Mouse (Mus musculus) MEL (cell line): Measurements from ENCODE around the gene Dnhd1. TPM values are rescaled to one million over a fixed set of nuclear protein-coding genes. Genes with fewer than 3 reads are reported as not detected.

Experiments
- DNase-seq: peaks from one replicate; pipeline ENCODE4 v3.0.0; 2011; ENCODE audit warnings: low read depth, low spot score
- H3K27ac ChIP-seq: 2 replicates; pipeline ENCODE4 v1.5.1; 2012; ENCODE audit warnings: low read depth, mild to moderate bottlenecking, control low read depth, low read length, moderate library complexity; ENCODE audit not compliant: control insufficient read depth
- H3K27me3 ChIP-seq, 2 experiments: fragments of 150-350 bp in 1 of 2; sonication (generic) in 1 of 2; 2 replicates each; pipeline ENCODE4 v1.6.1; 2012; ENCODE audit warnings: low read length in 2 of 2, mild to moderate bottlenecking in 2 of 2, improper control_type of control experiment in 1 of 2, moderate library complexity in 1 of 2; ENCODE audit not compliant: insufficient read depth in 2 of 2, control insufficient read depth in 1 of 2
- H3K36me3 ChIP-seq, 2 experiments: 2 replicates each; pipeline ENCODE4 v1.6.1; 2012 to 2014; ENCODE audit warnings: low read length in 2 of 2, improper control_type of control experiment in 1 of 2, inconsistent platforms in 1 of 2, mild to moderate bottlenecking in 1 of 2; ENCODE audit not compliant: insufficient read depth in 2 of 2, control insufficient read depth in 1 of 2
- H3K4me1 ChIP-seq, 2 experiments: fragments of 150-350 bp in 1 of 2; sonication (generic) in 1 of 2; 2 replicates each; pipeline ENCODE4 v1.6.1; 2012; ENCODE audit warnings: low read length in 2 of 2, improper control_type of control experiment in 1 of 2, mild to moderate bottlenecking in 1 of 2; ENCODE audit not compliant: insufficient read depth in 2 of 2, control insufficient read depth in 1 of 2
- H3K4me3 ChIP-seq, 2 experiments: fragments of 150-350 bp in 1 of 2; sonication (generic) in 1 of 2; 2 replicates each; pipeline ENCODE4 v1.5.1; 2012; ENCODE audit warnings: low read depth in 2 of 2, low read length in 2 of 2, mild to moderate bottlenecking in 2 of 2, moderate library complexity in 2 of 2, control low read depth in 1 of 2, improper control_type of control experiment in 1 of 2; ENCODE audit not compliant: control insufficient read depth in 1 of 2, insufficient read depth in 1 of 2
- H3K79me2 ChIP-seq: 2 replicates; pipeline ENCODE4 v1.6.1; 2012; ENCODE audit warnings: mild to moderate bottlenecking, low read length, moderate library complexity; ENCODE audit not compliant: control insufficient read depth, poor library complexity, insufficient read depth
- H3K9ac ChIP-seq: 2 replicates; pipeline ENCODE4 v1.6.1; 2012; ENCODE audit warnings: low read depth, mild to moderate bottlenecking, control low read depth, low read length, moderate library complexity; ENCODE audit not compliant: control insufficient read depth, poor library complexity, severe bottlenecking
- H3K9me3 ChIP-seq: fragments of 150-350 bp; sonication (generic); replicated peaks from 2 replicates; pipeline ENCODE4 v1.6.1; 2012; ENCODE audit warnings: mild to moderate bottlenecking, low read length, improper control_type of control experiment, moderate library complexity; ENCODE audit not compliant: insufficient read depth
- BHLHE40 ChIP-seq: IDR thresholded peaks from 2 replicates; pipeline ENCODE4 v1.6.1; 2012; ENCODE audit warnings: low read depth, mild to moderate bottlenecking, inconsistent platforms, low read length, improper control_type of control experiment, borderline replicate concordance
- CHD1 ChIP-seq: IDR thresholded peaks from 2 replicates; pipeline ENCODE4 v1.6.1; 2012; ENCODE audit warnings: low read depth, mild to moderate bottlenecking, inconsistent platforms, low read length, improper control_type of control experiment
- CHD2 ChIP-seq: IDR thresholded peaks from 2 replicates; pipeline ENCODE4 v1.6.1; 2011; ENCODE audit warnings: low read length, improper control_type of control experiment
- ELF1 ChIP-seq: IDR thresholded peaks from 2 replicates; pipeline ENCODE4 v1.6.1; 2014; ENCODE audit warnings: low read depth, mild to moderate bottlenecking, inconsistent platforms, low read length, improper control_type of control experiment, moderate library complexity
- EP300 ChIP-seq, 2 experiments: IDR thresholded peaks; 2 replicates each; pipeline ENCODE4 v1.6.1; 2011; ENCODE audit warnings: improper control_type of control experiment in 2 of 2, low read length in 2 of 2, low read depth in 1 of 2, mild to moderate bottlenecking in 1 of 2
- JUND ChIP-seq: IDR thresholded peaks from 2 replicates; pipeline ENCODE4 v1.6.1; 2011; ENCODE audit warnings: low read depth, mild to moderate bottlenecking, improper control_type of control experiment, low read length
- MAX ChIP-seq: IDR thresholded peaks from 2 replicates; pipeline ENCODE4 v1.6.1; 2011; ENCODE audit warnings: low read length, improper control_type of control experiment
- MAZ ChIP-seq: IDR thresholded peaks from 2 replicates; pipeline ENCODE4 v1.6.1; 2012; ENCODE audit warnings: low read depth, mild to moderate bottlenecking, inconsistent platforms, low read length, improper control_type of control experiment
- MEF2A ChIP-seq: IDR thresholded peaks from 2 replicates; pipeline ENCODE4 v1.6.1; 2014; ENCODE audit warnings: low read depth, mild to moderate bottlenecking, inconsistent platforms, low read length, improper control_type of control experiment; ENCODE audit not compliant: poor library complexity, insufficient replicate concordance, severe bottlenecking; ENCODE audit errors: extremely low read depth
- MYB ChIP-seq: IDR thresholded peaks from 2 replicates; pipeline ENCODE4 v1.6.1; 2011; ENCODE audit warnings: mild to moderate bottlenecking, low read depth, low read length, improper control_type of control experiment
- MYC ChIP-seq: IDR thresholded peaks from 2 replicates; pipeline ENCODE4 v1.6.1; 2011; ENCODE audit warnings: low read depth, mild to moderate bottlenecking, low read length, improper control_type of control experiment, moderate library complexity
- NRF1 ChIP-seq: IDR thresholded peaks from 2 replicates; pipeline ENCODE4 v1.6.1; 2014; ENCODE audit warnings: low read depth, mild to moderate bottlenecking, inconsistent platforms, low read length, improper control_type of control experiment, moderate library complexity; ENCODE audit not compliant: poor library complexity, insufficient read depth, severe bottlenecking
- RAD21 ChIP-seq: IDR thresholded peaks from 2 replicates; pipeline ENCODE4 v1.6.1; 2011; ENCODE audit warnings: mild to moderate bottlenecking, low read depth, low read length, improper control_type of control experiment
- RCOR1 ChIP-seq: IDR thresholded peaks from 2 replicates; pipeline ENCODE4 v1.6.1; 2012; ENCODE audit warnings: low read depth, mild to moderate bottlenecking, inconsistent platforms, low read length, improper control_type of control experiment
- SIN3A ChIP-seq: IDR thresholded peaks from 2 replicates; pipeline ENCODE4 v1.6.1; 2012; ENCODE audit warnings: low read length, improper control_type of control experiment, inconsistent platforms
- TBP ChIP-seq: IDR thresholded peaks from 2 replicates; pipeline ENCODE4 v1.8.0; 2011; ENCODE audit warnings: low read depth, low read length, improper control_type of control experiment
- UBTF ChIP-seq: IDR thresholded peaks from 2 replicates; pipeline ENCODE4 v1.6.1; 2012; ENCODE audit warnings: low read depth, mild to moderate bottlenecking, inconsistent platforms, low read length, improper control_type of control experiment, moderate library complexity, borderline replicate concordance; ENCODE audit not compliant: insufficient read depth
- ZNF384 ChIP-seq: IDR thresholded peaks from 2 replicates; pipeline ENCODE4 v1.6.1; 2012; ENCODE audit warnings: low read depth, mild to moderate bottlenecking, inconsistent platforms, low read length, improper control_type of control experiment
- polyA plus RNA-seq, 2 experiments: library from polyadenylated mRNA; stranded (reverse) in 1 of 2; unstranded in 1 of 2; fragments of >175 nt in 1 of 2; fragments of >200 nt in 1 of 2; gene quantifications; 2 replicates each; pipeline versions ENCODE4 v1.2.1 to v1.2.4; 2012; ENCODE audit warnings: low replicate concordance in 2 of 2, low read depth in 1 of 2; ENCODE audit not compliant: insufficient read length in 2 of 2, insufficient read depth in 1 of 2, missing spikeins in 1 of 2
- total RNA-seq: library from RNA; depleted of rRNA; stranded (reverse); fragments of 300-350 nt; gene quantifications from 2 replicates; pipeline ENCODE4 v1.2.3, GENCODE M21; 2012

Dnhd1 gene
- total and polyA plus RNA-seq, 3 experiments, result 1.7 to 2.6 TPM; not detected in 1

DNA sequence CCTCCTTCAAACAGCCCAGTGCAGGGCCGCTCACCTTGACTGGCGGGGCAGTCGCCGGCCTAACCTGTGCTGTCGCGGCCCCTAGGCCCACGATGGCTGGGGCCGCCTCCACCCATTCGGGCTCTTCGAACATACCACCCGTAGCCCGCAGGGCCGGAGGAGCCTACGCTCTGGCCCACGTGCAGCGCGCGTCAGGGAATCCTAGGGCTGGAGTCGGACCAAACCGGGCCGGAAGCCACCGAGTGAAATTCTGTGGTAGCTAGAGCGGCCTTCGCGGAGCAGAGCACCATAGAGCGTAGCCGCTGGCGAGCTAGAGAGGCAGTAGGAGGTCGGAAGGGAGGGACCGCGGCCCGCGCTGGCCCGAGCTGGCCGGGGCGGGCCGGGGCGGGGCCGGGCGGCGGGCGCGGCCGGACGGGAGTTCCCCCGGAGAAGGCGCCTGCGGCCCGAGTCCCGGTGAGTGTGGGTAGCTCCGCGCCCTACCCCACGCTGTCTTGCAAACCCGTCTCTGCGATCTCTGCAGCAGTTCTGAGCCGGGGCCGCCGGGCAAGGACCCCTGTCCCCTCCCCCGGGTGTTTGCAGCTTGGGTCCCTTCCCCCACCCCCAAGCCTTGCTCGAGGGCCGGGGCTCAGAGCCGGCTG is 85.8 kb downstream of the Dnhd1 start, which contains the start of gene Ilk (continued):
- TF ChIP-seq MEF2A (no peak), BHLHE40 (peak; percentile 19; the same call in 1 of the 2 replicates), ZNF384 (no peak), RCOR1 (no peak), CHD1 (no peak), SIN3A (peak; percentile 88), MYC (peak; percentile 87), NRF1 (no peak), MAX (peak; percentile 92), TBP (peak; percentile 64)

DNA sequence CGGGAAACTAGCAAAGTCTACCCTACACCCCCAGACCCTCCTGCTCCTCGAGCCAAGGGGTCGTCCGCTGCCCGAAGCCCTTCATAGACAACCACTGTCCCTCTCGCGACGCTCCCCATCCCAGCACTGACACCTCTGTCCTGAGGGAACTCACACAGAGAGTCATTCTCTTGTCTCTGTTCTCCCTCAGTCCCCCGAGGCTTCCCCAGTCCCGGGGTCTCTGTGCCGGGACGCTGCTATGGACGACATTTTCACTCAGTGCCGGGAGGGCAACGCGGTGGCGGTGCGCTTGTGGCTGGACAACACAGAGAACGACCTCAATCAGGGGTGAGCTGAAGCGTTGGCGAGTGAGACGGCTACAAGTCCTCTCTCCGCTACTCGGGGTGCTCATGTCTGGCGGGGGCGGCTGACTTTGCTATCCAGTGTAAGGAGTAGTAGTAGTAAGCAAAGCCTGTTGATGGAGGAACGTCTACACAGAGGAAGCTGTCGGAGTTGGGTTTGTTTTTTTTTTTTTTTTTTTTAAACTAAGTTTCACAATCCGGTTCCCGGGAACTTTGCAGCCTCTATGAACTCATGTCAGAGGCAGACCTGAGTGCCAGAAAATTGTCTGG is 86.4 kb downstream of the Dnhd1 start, which contains the start of gene Rrp8:
Gene Rrp8, minus strand, starts transcription at position 475 of the 611 bp plus-strand sequence.
- peak; percentile 71 for DNase-seq
- Histone ChIP-seq H3K9ac (peak within 1 kb of the TSS; percentile 96), H3K79me2 (peaks cover 37% of the 10 kb centered on the region), H3K27me3 (no peaks in the 10 kb centered on the region), H3K4me1 (peaks cover 14 to 21% of the 10 kb centered on the region in 2 experiments), H3K36me3 (peaks cover 12 to 23% of the 10 kb centered on the region in 2 experiments), H3K9me3 (no peaks in the 10 kb centered on the region), H3K4me3 (peak within 1 kb of the TSS; percentile 77 to 99), H3K27ac (peak within 1 kb of the TSS; percentile 74)
- TF ChIP-seq CHD2 (no peak), UBTF (no peak), MAZ (no peak), SIN3A (peak; percentile 40), ZNF384 (peak; percentile 83)

DNA sequence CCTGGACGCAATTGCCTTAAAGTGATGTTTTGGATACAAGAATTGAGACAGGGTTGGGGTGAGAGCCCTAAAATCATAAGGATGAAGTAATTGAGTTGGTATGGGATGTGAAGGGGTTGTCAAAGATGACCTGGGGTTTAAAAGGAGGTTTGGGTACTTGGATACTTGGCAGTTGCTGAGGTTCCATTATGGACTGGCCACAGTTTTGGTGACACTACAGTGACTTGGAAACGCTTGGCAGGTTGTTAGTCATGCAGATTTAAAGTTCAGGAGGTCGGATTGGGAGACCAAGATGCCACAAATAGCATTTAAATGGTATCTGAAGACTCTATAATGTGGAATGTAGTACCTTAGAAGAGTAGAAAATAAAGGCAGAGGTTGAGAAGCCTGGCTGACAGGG is 87.0 kb downstream of the Dnhd1 start:
- Histone ChIP-seq H3K4me3 (peak overlapping the region; percentile 77 to 99), H3K36me3 (peaks cover 6 to 23% of the 10 kb centered on the region in 2 experiments), H3K27ac (peak overlapping the region; percentile 74), H3K9ac (peak overlapping the region; percentile 91), H3K4me1 (peaks cover 14 to 21% of the 10 kb centered on the region in 2 experiments), H3K9me3 (no peaks in the 10 kb centered on the region), H3K79me2 (peaks cover 38% of the 10 kb centered on the region), H3K27me3 (no peaks in the 10 kb centered on the region)
- no peak for TF ChIP-seq MYB
- TF ChIP-seq ELF1, result no peak
- TF ChIP-seq RAD21, result no peak
- TF ChIP-seq RCOR1, result no peak
- TF ChIP-seq EP300 (IDR thresholded peaks at IDR 0.05; ENCODE audit: low read depth in 1 of 2, low read length in 2 of 2), result no peak
- TF ChIP-seq CHD1, result no peak
- no peak for TF ChIP-seq JUND
- DNase-seq, result no peak
